Mouse (Mus musculus) 416B (cell line): Measurements from ENCODE around the gene Timm22.

Experiments used
- DNase-seq: peaks from one replicate; pipeline ENCODE4 v3.0.0; 2011; ENCODE audit warnings: low read depth

The Timm22 gene

DNA sequence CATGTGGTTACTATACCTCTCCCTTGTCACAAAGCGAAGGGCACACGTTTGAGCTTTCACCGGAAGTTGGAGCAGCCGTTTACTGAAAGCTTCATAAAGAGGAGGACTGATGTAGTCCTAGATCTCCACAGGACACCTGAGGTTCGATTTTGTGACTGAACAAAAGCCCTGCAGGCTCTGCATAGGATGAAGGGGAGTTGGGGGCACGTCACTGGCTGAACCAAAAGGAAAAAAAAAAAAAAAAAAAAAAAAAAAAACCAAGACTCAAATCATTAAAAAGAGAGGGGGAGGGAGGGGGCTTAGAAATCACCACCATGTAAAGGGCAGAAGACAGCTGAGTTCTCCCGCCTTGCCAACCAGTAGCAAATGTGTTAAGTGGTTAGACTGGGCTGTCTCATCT is 18.0 kb upstream of the Timm22 start:
- no peak for DNase-seq

DNA sequence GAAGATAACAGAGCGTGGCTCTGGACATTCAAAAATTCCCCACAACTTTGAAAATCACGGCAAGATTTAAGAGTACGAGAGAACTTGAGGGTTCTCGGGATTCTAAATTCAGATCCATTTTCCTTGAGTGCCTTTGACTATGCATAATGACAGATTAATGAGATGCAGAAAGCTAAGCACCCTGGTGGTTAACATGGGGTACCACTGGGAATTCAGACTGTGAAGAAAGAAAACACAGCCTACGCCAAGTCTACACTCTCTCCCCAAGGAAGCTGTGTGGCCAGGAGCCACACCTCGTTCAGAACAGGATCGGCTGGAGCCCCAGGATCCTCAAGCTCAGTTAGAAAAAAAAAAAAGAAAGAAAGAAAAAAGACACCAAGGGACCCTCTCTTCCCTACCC is 14.2 kb upstream of the Timm22 start:
- DNase-seq, result no peak

DNA sequence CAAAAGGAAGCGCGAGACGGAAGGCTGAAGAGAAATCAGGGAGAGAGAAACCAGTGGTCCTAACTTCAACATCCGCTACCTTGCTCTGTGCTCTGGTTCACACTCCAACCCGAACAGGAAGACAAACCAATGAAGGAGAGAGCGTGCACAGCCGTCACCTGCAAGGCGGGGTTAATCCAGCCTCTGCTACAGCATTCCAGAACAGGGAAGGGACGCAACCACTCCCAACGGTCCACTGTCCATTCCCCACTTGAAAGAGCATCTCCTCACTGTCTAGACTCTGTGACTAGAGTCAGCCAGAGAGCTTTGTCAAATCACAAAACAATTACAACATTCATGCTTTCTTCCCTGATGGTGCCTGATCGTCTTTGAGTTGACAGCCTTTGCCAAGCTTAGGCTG is 13.8 kb upstream of the Timm22 start:
- no peak for DNase-seq

- DNase-seq, result peak; percentile 74
These were observed 9.0 kb upstream of the Timm22 start for GRCm38 (mm10) chr11:76397650-76398311.

- peak; percentile 56 for DNase-seq
These were observed 8.4 kb upstream of the Timm22 start for GRCm38 (mm10) chr11:76398312-76398797.

DNA sequence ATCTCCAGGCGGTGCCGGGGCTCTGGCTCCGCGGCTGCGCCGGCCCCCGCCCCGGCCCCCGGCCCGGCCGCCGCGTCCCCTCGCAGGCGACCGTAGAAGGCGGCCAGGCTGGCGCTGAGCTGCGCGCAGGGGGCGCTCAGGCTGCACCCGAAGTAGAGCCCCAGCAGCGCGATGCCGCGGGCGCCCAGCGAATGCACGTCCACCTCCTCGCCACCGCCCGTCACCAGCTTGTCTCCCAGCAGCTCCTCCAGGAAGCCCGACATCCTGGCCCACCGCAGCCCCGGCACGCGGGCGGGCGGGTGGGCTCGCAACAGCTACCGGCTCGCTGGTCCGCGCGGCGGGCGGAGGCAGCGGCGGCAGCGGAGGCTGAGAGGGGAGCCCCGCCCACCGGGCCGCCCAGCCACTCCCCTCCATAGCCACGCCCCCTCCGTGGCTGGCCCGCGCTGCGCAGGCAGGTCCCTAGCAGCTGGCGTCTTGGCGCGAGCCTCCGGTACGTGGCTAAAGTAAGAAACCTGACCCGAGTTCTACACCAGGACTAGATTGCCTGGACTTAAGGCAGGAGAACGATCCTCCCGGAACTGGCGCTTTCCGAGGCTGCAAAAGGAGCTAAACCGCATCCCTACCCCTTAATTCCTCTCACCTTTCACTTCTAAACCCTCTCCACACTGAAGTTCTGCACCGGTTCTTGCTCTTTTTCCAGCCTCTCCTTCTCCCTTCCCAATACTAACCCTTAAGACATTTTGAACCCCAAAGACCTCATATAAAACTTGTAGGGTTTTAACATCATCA is 7.8 kb upstream of the Timm22 start, which contains the start of gene Nxn:
TSS of gene Nxn (minus strand) at position 343 of the 789 bp plus-strand sequence.
- peak; percentile 87 for DNase-seq

DNA sequence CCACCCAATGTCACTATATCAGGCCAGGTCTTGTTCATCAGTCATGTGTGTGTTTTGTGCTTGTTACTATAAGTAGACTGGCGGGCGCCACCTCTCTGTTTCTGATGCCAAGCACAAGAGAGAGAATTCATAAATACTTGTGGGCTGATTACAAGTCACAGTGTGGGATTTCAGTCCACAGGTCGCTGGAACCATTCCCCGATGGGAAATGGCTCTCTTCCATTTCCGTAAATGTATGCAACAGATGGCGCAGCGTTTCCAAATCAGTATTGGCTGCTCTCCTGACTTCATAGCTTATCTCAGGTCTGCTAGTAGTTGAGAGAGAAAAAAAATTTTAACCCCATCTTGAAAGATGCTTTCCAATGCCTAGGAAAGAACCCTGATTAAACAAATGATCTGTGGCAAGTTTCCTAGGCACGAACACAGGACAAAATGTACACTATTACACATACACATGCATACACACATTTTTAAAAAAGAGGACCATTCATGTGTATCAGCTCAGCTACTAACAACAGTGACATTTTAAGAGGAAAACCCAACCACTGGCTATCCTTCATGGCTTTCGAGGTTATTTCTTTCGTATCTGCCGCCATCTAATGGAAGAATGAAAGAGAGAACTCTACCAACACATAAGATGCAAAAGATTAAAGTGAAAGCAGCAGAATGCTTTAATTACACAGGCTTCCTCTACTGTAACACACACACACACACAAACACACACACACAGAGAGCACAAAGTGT is 7.0 kb upstream of the Timm22 start:
- peak; percentile 90 for DNase-seq

DNA sequence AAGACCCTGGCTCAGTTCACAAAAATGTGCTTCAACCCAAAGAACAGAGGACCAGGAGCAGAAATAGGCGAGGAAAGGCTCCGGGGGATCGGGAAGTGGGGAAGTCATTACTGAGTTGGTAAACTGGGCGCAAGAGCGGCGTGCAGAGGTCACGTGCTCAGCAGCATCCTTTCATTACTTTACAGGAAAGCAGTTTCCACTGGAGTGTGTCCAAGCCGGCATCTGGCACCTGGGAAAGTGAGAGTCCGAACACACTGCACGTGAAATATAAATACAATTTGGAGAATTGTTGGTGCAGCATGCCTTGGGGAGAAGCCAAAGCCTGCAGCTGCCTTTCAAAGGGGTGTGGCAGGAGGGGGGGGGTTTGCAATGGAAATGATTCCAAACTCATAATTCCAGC is 5.4 kb upstream of the Timm22 start:
- DNase-seq, result no peak

- DNase-seq, result no peak
These were observed 1.6 kb upstream of the Timm22 start for GRCm38 (mm10) chr11:76405113-76405512.

DNA sequence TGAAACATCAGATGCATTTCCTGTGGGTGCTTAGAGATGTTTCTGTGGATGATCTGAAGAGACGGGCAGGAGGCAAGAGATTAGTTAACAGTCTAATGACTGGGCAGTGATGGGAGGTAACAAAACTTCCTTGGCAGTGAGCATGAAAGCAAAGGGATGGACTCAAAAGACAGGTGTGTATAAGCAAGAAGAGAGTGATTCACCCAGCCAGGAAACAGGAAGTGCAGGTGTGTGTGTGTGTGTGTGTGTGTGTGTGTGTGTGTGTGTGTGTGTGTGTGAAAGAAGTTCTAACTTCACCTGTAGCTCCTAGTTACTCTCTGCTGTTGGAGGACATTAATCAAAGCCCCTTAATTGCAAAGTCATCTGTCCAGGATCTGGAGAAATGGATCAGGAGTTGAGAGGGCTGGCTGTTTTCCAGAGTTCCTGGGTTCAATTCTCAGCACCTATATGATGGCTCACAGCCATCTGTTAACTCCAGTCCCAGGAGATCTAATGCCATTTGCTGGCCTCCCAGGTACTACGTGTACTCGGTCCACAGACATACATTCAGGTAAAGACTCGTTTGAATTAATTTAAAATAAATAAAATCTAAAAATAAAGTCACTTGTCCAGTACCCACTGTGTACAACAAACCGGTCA is 1.0 kb upstream of the Timm22 start:
- DNase-seq, result no peak

GRCm38 (mm10) chr11:76410826-76411225 is 4.1 kb downstream of the Timm22 start:
- peak; percentile 78 for DNase-seq

DNA sequence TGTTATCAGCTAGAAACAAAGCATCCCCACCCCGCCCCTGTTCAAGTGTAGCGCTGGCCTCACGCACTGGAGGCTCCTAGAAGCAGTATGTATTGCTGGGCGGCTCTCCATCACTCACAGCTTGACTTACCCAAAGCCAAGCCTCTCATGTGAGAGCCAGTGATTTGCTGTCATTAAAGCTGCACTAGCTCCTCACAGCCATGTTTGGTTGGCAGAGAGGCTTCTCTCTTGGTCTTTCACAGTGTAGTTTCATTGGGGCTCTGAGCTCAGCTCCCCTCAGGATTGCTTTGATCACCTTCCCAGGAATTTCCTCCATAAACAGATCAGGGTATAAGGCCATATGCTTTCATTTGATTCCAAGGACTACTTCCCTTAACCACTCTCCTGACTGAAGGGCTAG is 6.5 kb downstream of the Timm22 start:
- DNase-seq, result no peak

- no peak for DNase-seq
These were observed 8.2 kb downstream of the Timm22 start for GRCm38 (mm10) chr11:76415001-76415400.

DNA sequence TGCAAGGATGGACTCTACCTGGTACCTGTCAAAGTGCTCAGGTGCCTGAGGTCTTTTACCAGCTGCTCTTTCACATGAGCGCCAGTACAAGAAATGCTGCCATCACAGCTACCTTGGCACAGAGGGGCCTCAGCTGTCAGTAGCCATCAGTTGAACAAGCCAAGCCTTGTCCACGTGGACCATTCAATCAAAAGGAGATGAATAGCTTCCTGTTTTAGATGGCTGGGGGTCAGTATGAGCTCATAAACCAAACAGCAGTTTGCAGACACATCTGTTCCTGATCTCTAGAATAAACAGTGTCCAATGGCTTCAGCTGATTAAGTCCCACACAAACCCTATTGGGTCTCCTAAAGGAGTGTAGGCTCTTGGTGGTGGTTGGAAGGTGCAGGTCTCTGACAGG is 9.2 kb downstream of the Timm22 start:
- no peak for DNase-seq

DNA sequence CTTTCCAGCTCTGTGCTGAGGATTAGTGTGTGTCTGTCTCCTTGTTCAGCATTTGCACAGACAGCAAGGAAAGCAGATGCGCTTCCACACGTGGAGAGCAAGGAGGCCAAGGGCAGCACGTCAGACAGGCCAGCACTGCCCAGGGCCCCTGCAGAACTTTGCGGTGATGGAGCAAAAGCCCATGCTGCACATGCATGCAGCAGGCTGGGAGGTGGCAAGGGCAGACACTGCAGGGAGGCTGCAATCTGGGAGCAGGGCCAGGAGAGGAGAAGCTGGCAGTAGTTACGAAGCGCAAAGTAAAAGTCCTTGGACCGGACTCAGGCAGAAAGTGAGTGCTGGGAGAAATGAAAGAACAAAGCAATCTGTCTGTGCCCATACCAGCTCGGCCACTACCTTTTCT is 11.7 kb downstream of the Timm22 start:
- no peak for DNase-seq

DNA sequence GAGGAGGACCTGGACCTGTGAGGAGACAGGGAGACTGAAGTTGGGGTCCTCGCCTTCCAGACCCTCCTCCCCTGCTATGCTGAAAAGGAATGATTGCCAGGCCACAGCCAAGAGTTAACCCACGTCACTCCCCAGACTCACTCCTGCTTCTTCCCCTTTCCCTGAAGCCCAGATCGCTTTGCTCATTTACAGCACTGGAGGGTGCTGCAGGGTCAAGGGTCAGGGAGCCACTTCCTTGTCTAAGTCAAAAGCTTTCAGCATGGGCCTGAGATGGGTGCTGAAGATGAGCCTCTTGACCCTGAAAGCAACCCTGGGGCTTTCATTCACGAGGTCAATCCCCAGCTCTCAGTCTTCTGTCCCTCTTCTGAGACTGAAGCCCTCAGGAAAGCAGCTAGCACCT is 12.4 kb downstream of the Timm22 start:
- no peak for DNase-seq

DNA sequence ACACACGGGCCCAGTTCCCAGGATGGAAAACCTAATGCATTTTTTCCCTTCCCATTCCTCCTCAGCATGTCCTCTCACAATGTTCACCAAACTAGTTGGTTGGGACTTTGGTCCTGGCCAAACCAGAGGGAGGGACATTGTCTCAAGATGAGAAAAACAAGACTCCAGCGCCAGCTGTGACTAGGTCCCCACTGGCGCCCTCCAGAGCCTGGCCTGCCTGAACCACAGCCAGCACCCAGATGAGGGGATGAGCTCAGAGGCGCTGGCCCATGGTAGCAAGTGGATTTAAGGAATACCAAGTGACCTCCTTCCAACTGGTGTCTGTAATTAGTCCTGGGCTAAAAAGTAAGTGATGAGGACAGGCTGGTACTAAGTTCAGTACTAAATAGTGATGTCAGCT is 14.1 kb downstream of the Timm22 start:
- no peak for DNase-seq

GRCm38 (mm10) chr11:76425749-76426148 is 19.0 kb downstream of the Timm22 start:
- DNase-seq, result no peak

DNA sequence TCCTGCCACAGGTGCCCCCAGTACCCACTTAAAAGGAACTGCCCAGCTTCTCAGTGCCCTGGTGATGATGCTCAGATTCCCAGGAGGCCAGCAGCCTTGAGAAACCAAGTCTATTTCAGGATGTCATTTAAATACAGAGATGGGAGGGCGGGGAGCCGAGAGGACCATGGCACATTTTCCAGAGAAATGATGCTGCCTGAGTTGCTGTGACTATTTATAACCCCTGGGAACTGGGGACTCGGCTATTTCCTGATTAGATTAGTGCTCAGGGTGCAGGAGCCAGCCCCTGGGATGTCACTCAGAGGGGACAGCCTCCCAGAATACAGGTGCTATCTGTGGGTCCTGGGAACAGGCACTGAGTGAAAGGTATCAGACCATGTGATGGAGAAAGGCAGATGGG is 21.0 kb downstream of the Timm22 start:
- no peak for DNase-seq

GRCm38 (mm10) chr11:76429046-76429445 is 22.3 kb downstream of the Timm22 start:
- peak; percentile 21 for DNase-seq

DNA sequence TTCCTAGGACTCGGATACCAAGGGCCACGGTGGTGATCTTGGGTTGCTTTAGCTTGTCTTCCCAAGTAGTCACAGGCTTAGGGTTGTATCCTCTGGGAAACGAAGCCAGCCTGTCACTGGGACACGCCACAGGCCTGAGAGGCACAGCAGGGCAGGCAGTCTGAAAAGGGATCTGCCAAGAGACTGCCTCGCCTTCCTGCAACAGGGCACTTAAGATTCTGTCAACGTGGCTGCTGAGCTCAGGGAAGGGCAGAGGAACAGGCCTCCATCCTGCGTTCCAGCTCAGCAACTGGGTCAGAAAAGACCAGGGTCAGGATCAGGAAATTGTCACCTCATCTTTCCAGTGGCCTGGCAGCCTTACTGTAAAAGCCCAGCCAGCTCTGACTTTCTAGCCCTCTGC is 22.8 kb downstream of the Timm22 start:
- no peak for DNase-seq

DNA sequence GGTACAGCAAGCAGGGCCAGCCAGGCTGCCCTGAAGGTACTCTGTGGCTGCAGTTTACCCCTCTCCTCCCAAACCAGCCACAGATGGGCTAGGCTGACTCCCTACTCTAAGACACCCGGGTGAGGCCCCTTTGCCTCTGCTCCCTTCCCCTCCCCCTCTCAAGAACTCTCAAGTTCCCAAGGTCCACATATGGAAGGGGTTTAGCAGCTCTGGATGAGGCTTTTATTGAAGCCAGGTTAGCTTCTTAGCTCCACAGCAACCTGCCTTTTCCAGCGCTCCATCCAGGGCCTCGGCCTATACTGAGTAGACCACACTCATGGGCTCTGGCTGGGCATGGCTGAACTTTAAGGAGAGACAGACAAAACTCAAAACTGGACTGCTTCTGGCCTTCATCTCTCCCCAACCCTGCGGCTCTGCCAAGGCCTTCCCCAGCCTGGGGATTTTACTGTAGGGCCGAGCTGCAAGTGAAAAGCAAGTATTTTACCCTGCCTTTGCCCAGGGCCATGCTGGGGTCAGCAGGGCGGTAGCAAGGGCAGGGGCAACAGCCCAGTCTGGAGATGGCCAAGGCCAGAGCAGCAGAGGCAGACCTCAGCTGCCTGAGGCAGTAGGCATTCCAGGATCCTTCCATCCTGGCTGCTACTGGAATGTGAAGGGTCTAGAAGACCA is 23.3 kb downstream of the Timm22 start:
- no peak for DNase-seq
